Mouse (Mus musculus): ENCODE data around the gene Cytip.
"Not testable (repeated sequence)": the region's sequence is repeated elsewhere in the genome, so short reads cannot be mapped to it uniquely, and the experiment has no call there.

The Cytip gene

GRCm38 (mm10) chr2:58161813-58162212 is 33.5 kb downstream of the Cytip start:
- no peak for DNase-seq (ENCODE audit: low read depth)

DNA sequence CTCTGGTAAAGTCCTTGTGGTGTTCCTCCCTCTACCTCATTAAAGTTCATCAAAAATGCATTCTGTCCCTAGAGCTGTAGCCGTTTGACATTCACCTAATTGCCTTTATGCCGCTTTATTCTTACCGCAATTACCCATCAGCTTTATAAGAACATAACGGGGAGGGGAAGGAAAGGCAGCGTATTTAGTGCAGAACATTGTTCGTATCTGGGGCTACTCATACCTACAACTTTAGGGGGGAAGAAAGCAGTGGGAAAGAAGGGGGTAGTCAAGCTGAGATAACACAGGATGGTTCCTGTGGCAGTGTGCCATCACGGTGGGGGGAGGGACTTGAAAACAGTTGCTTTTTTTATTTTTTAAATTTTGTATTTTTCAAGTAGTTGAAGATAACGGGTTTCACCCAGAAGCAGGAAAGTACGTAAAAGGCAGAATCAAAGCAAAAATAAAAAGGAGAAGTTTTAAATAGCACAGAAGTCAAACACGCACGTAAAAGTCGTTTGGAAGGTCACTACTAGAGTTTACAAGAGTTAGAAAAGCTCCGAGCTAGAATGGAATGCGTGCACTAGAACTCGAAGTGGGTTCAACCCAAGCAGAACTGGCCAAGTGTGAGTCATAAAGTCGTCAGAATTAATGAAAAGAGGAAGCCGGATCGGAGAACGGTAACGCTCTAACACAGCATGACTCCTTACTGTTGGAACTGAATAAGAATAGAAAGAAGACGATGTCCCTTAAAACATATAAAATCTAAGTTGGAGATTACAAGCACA is 34.6 kb downstream of the Cytip start:
- no peak for DNase-seq (ENCODE audit: low read depth)

GRCm38 (mm10) chr2:58159880-58160279 is 35.5 kb downstream of the Cytip start:
- peak; percentile 36 for DNase-seq (ENCODE audit: low read depth)

DNA sequence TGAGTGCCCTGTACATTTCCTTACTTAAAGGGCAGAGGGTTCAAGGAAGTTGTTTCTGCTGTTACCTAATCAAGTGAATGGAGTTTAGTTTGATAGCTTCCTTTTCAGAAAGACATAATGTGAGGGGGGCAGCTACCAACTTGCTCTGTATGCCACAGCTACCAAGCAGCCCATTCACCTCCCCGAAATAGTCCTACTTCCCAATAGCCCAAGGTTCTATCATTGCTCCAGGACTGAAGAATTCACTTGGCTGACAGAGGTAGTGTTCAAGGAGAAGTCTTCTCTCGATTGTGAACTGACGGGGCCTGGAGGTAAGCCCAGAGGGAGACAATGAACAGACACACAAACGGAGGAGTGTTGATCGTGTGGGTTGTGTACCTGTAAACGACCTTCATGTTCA is 36.2 kb downstream of the Cytip start:
- DNase-seq (ENCODE audit: low read depth) = no peak

DNA sequence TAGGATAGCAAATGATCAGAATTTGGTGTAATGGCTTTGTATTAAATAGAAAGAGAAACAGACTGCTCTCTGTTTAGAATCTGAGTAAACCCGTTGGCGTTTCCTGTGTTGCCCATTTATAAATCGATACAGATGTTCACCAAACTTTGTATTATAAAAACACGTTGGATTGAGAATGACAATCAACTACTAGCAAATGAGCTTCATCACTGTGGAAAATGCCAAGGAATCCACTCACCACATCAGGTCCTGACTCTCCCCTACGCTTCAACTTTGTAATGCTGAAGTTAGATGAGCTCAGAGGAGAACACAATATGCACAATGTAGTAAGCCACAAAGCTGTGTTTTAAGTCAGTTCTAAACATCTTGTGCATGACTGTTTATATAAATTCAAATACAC is 36.8 kb downstream of the Cytip start:
- peak; percentile 38 for DNase-seq (ENCODE audit: low read depth)

DNA sequence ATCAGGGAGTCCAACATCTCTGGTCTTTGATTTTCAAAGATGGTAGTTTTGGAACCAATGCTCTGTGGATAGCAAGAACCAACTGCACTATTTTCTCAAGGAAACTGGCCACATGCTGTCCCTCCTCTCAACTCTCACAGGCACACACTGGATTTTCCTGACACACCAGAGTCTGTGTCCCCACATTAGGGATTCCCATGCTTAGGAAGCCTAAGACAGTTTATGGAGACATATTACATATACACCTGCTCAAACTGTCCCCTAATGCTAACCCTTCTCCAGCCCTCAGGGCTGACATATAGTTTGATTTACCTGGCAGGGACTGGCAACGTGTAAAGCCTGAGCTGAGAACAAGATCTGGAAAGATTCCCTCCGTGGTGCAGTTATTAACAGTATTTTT is 37.2 kb downstream of the Cytip start:
- DNase-seq (ENCODE audit: low read depth) = no peak

DNA sequence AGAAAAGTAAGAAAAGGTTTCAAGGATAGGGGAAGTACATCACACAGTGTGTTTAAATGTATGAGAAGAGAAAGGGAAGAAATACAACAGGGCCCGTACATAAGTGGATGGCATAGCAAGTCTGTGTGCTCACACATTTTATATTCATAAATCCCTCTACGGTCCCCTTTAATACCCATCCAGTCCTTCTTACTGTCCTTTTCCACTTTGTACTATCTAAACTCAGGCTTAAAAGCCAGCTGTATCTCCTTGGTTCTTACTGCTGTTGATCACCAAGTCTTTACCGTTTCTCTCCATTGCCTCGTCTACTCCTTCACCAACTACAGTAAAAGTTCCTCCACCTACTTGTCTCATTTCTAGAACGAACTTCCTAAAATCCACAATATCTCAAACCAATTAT is 37.9 kb downstream of the Cytip start:
- no peak for DNase-seq (ENCODE audit: low read depth)

- no peak for DNase-seq (ENCODE audit: low read depth)
These were observed 38.6 kb downstream of the Cytip start for GRCm38 (mm10) chr2:58156495-58157392.

GRCm38 (mm10) chr2:58156108-58156415 is 39.3 kb downstream of the Cytip start:
- no peak for DNase-seq (ENCODE audit: low read depth)

GRCm38 (mm10) chr2:58155271-58156107 is 39.8 kb downstream of the Cytip start:
- DNase-seq (ENCODE audit: low read depth) = peak; percentile 73

GRCm38 (mm10) chr2:58154555-58154954 is 40.8 kb downstream of the Cytip start:
- no peak for DNase-seq (ENCODE audit: low read depth)

DNA sequence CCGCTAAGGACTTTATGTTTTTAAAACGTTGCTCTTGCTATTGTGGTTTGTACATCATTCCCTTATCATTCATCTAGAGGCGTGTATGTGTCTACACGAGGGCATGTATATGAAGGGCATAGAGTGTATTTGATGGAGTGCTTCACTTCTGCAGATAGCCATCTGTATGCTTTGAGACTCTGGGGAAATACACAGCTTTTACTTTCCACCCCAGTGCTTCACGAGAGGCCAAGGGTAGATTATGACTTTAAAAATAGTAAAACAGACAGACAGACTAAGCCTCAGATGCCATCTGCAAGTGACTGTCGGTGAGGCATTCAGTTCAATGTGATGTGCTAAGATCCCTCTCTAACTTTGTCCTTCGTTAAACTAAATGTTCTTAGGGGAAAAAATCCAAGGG is 41.6 kb downstream of the Cytip start:
- DNase-seq (ENCODE audit: low read depth) = no peak

DNA sequence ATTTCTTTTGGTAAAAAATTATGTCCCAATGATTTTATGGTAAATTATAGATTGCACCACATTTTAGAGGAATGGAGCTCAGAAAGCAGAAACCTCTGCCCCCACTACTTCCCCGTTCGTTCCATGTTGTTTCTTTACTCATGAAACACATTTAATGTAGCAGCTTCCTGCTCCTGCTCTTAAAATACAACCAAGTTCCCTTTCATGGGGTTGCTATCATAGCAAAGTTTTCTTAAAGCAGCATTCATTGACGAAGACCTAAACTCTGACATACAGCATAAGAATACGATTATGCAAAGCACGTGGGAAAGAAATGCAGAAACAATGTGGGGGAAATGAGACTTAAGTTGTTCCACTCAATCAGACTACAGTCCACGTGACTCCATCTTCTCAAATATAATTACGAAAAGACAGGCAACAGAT is 45.3 kb downstream of the Cytip start:
- DNase-seq (ENCODE audit: low read depth) = no peak

DNA sequence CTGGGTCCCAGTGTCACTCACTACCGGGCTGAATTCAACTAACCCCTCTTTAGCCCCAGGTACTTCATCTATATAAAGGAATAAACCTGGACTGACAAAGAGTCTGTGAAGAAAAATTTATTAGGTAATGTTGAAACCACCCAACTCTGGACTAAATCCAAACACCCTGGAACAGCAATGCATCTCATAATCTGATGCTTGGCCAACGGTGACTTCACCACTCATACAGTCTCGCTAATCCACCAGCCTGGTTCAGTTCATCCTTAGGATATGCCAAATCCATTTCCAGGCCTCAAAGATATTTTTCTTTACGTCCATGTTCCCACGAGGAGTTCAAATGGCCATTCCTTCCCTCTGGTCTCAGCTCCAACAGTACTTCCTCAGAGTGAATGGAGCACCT is 48.8 kb downstream of the Cytip start:
- peak; percentile 31 for DNase-seq (ENCODE audit: low read depth)

- no peak for DNase-seq (ENCODE audit: low read depth)
These were observed 54.8 kb downstream of the Cytip start for GRCm38 (mm10) chr2:58140531-58140930.

GRCm38 (mm10) chr2:58138611-58139010 is 56.7 kb downstream of the Cytip start:
- no peak for DNase-seq (ENCODE audit: low read depth)

GRCm38 (mm10) chr2:58137676-58138075 is 57.7 kb downstream of the Cytip start:
- no peak for DNase-seq (ENCODE audit: low read depth)

DNA sequence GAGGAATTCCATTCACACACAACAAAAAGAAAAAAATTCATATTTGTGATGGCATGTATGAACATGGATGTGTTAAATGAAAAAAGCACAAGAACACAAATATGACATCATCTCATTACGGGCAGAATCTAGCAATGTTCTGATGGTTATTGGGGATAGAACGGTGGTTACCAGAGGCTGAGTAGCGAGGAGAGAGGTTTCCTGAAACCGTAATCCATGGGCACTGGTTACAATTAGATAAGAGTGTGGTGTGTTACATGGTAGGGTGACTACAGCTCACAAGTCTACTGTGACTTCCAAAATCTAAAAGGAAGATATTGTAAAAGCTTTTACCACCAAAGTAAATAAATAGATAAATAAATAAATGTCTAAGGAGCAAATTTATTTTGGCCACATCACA is 58.8 kb downstream of the Cytip start:
- DNase-seq (ENCODE audit: low read depth) = no peak

DNA sequence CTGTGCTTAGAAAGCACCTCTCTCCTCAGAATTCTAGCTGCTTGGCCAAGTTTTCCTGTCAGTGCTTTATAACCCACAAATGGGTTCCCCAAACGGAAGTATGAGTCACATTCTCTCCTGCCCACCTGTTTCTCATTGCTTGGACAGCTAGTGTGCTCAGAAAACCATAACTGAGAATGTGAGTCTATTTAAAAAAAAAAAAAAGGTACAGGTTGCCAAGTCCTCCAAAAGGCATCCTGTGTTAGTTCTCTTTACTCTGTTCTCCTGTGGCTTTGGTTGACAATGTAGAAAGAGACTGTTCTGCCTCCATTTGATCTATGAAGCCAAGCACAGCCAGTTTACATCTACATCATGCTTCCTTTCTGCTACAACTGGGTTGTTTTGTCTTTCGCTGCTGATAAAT is 60.3 kb downstream of the Cytip start:
- peak; percentile 51 for DNase-seq (ENCODE audit: low read depth)

GRCm38 (mm10) chr2:58132597-58132996 is 62.7 kb downstream of the Cytip start:
- no peak for DNase-seq (ENCODE audit: low read depth)

DNA sequence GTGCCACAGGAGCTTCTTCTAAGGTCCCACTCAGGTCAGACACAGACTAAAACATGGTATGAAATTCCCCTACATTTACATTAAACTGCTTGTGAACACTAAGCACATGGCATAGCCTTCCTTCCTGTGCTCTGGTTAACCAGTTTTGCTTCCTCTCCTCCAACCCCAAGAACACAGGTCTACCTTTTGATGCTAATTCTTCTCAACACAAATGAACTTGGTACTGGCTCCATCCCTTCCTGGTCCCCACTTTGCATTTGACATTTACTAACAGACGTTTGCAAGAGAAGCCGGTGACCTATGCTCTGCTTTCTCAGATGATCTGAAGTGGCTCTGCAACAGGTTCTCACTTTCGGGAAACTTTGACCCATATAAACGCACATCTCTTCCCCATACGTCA is 65.4 kb downstream of the Cytip start:
- no peak for DNase-seq (ENCODE audit: low read depth)

DNA sequence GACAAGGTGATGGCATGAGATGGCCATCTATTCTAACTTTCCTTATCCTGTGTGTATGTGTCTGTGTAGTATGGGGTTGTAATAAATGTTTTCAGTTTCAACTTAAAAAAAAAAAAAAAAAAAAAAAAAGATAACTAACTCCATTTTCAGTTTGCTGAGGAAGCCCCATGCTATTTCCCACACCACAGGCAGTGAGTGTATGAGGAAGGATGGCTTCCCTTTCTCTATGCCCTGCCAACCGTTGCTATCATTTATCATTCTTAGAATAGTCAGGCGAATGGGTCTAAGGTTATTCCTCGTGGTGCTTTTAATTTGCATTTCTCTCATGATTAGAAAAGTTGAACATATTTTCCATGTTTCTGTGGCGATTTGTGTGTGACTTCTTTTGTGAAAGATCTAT is 84.2 kb downstream of the Cytip start:
- DNase-seq (ENCODE audit: low read depth) = no peak

DNA sequence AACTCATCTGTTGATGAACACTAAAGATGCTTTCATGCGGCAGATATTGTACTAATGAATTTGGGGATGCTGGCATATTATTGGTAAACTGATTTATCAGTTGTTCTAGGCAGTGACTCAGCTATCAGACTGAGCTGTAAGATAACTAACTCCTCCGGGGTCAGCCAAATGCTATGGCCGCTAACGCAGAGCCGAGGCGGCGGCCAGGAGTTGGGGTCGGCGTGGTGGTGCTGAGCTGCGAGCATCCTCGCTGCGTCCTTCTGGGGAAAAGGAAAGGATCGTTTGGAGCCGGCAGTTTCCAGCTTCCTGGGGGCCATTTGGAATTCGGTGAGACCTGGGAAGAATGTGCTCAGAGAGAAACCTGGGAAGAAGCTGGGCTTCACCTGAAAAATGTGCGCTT is 87.4 kb downstream of the Cytip start:
- DNase-seq (ENCODE audit: low read depth) = not testable (repeated sequence)
